Mouse (Mus musculus): Measurements from ENCODE around the gene Oxct1. TPM values are rescaled to one million over a fixed set of nuclear protein-coding genes. Genes with fewer than 3 reads are reported as not detected.

Oxct1 gene
- polyA plus RNA-seq, 1 experiment from 2014 or later, result 25.7 TPM

DNA sequence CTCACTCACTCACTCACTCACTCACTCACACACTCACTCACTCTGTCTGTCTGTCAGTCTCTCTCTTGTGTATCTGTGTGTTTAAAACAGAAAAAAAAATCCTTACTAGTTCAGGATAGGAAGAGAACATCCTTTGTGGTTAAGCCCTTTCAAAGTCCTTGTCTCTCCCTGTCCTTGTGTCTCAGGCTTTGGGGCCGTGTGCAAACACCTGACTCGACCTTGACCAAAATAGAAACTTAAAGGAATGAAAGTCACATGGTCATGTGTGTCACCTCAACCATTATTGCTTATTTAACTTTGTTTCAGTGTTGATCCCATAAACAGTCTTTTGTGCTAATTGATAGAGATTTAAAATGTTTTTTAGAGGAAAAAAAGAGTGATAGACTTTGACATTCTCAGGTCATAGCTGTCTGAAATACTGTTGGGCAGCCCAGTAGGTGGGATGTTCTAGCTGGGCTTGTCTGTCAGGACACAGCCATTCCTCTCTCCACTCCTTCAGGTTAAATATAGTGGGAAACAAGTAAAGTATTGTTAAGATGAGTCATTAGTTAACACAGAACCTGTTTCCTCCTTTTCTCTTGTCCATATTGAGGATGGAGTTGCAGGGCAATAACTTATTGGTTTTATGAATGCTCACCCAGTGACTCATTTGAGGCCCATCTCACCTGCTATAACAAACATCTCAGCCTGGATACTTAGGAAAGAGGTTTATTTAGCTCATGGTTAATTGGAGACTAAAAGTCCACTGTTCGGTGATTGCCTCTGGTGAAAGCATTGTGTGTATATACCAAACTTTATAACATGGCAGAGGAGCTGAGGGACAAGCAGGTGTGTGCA is 7.2 kb downstream of the Oxct1 start:
- ATAC-seq (ENCODE audit: insufficient read depth), result no peak
- Histone ChIP-seq H3K4me3 (replicated peaks) (no peak overlapping the region), H3K4me1 (replicated peaks) (no peaks in the 10 kb centered on the region), H3K27ac (replicated peaks) (no peak overlapping the region), H3K36me3 (replicated peaks) (0 out of 2 replicates have a peak, but pooled peaks cover 2% of the 10 kb centered on the region), H3K9me3 (replicated peaks) (no peaks in the 10 kb centered on the region), H3K4me2 (no peak overlapping the region), H3K27me3 (no peaks in the 10 kb centered on the region), H3K9ac (no peak overlapping the region)
- WGBS (ENCODE audit: insufficient replicate concordance), result 48% methylated on average over 3 of the region's 3 CpGs

DNA sequence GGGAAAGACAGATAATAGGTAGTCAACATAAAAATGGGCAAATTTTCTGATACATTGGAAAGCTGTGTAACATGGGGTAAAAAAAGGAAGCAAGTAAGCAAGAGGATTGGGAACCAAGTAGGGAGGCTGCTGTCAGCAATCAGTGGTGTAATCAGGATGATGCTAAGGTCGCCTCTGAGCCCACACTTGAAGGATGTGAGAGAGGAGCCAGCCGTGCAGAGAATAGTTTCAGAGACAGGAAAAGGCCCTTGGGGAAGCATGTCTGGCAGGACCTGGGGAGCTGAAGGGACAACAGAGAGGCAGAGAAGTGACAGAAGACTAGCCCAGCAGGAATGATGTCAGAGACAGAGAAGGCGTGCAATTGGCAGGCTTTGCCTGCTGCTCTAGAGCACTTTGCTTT is 16.2 kb downstream of the Oxct1 start:
- no peaks in the 10 kb centered on the region for H3K27me3 ChIP-seq
- H3K4me3 ChIP-seq (replicated peaks), result no peak overlapping the region
- H3K4me1 ChIP-seq (replicated peaks), result peaks cover 4% of the 10 kb centered on the region; the same call in 1 of the 2 replicates
- no peak overlapping the region for H3K27ac ChIP-seq (replicated peaks)
- no peak overlapping the region for H3K4me2 ChIP-seq
- H3K36me3 ChIP-seq (replicated peaks), result 0 out of 2 replicates have a peak, but pooled peaks cover 2% of the 10 kb centered on the region
- no peaks in the 10 kb centered on the region for H3K9me3 ChIP-seq (replicated peaks)
- no peak for ATAC-seq (ENCODE audit: insufficient read depth)
- no peak overlapping the region for H3K9ac ChIP-seq
- WGBS (ENCODE audit: insufficient replicate concordance), result 40% methylated on average over 3 of the region's 3 CpGs

DNA sequence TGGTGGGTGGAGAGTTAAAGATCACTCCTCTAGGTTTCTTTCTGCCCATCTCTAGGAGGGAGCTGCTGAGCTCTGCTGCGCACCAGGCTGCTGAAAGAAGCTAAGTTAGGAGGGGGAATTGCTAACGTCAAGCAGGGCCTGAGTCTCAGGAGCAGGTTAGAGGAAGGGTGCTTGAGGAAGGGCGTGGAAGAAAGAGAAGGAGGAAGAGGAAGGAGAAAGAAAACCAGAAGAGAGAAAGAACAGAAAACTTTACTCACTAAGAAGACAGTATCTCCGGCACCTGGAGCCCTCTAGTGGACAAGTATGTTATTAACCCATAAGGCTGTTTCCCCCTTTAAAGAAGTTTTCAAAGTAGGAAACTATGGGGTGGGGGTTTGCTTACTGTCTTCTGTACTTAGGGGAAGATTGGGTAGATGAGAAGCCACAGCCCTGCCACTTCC is 16.9 kb downstream of the Oxct1 start:
- no peak overlapping the region for H3K9ac ChIP-seq
- H3K4me2 ChIP-seq, result peak overlapping the region; percentile 29; the same call in 1 of the 2 replicates
- 18% methylated on average over 4 of the region's 4 CpGs for WGBS (ENCODE audit: insufficient replicate concordance)
- H3K27ac ChIP-seq (replicated peaks), result no peak overlapping the region
- H3K4me3 ChIP-seq (replicated peaks), result no peak overlapping the region
- H3K4me1 ChIP-seq (replicated peaks), result peaks cover 4% of the 10 kb centered on the region; the same call in 1 of the 2 replicates
- no peaks in the 10 kb centered on the region for H3K27me3 ChIP-seq
- H3K36me3 ChIP-seq (replicated peaks), result no peaks in the 10 kb centered on the region
- H3K9me3 ChIP-seq (replicated peaks), result no peaks in the 10 kb centered on the region
- ATAC-seq (ENCODE audit: insufficient read depth), result no peak

DNA sequence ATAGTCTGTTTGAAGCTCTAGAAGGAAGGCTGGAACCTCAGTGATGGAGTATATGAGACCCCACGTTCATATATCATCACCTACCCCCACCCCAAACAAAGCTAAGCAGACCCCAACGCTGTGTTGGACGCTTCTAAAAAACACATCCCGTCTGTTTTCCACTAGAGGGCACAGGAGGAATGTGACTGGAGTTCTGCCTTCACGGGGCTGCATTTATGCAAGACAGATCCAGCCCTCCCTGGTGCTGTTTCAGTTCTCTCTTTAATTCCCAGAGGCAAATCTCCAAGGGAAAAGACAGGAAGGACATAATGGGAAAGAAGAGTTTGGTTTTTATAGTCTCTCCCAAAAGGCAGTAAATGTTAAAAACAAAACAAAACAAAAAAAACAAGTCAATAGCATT is 30.4 kb downstream of the Oxct1 start:
- no peak overlapping the region for H3K4me3 ChIP-seq (replicated peaks)
- H3K27ac ChIP-seq (replicated peaks), result no peak overlapping the region
- no peaks in the 10 kb centered on the region for H3K9me3 ChIP-seq (replicated peaks)
- WGBS (ENCODE audit: insufficient replicate concordance), result 47% methylated on average over 5 of the region's 5 CpGs
- no peaks in the 10 kb centered on the region for H3K36me3 ChIP-seq (replicated peaks)
- H3K4me2 ChIP-seq, result no peak overlapping the region
- no peak overlapping the region for H3K9ac ChIP-seq
- ATAC-seq (ENCODE audit: insufficient read depth), result no peak
- H3K4me1 ChIP-seq (replicated peaks), result no peaks in the 10 kb centered on the region
- no peaks in the 10 kb centered on the region for H3K27me3 ChIP-seq

DNA sequence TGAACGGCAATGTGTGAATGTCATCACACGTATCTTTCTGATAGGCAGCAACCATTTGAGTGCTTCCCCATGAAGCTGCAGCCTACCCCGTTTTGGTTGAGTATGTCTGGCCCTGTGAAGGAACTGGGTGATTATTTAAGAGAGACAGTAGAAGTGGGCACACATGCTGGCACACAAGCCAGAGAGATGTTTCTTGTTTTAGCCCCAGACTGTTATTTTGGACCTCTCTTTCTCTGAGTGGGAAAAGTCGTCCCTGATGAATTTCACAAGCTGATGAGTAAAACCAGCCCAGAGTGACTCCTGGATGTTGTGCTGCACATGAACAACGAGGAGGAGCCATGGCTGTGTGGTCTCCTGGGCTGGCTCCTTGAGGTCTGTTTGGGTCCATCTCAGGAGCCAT is 37.4 kb downstream of the Oxct1 start:
- Histone ChIP-seq H3K9ac (no peak overlapping the region), H3K27ac (replicated peaks) (no peak overlapping the region), H3K27me3 (no peaks in the 10 kb centered on the region), H3K36me3 (replicated peaks) (no peaks in the 10 kb centered on the region), H3K4me1 (replicated peaks) (no peaks in the 10 kb centered on the region), H3K9me3 (replicated peaks) (no peaks in the 10 kb centered on the region), H3K4me2 (no peak overlapping the region), H3K4me3 (replicated peaks) (no peak overlapping the region)
- WGBS (ENCODE audit: insufficient replicate concordance), result 59% methylated on average over 5 of the region's 5 CpGs
- ATAC-seq (ENCODE audit: insufficient read depth), result no peak

DNA sequence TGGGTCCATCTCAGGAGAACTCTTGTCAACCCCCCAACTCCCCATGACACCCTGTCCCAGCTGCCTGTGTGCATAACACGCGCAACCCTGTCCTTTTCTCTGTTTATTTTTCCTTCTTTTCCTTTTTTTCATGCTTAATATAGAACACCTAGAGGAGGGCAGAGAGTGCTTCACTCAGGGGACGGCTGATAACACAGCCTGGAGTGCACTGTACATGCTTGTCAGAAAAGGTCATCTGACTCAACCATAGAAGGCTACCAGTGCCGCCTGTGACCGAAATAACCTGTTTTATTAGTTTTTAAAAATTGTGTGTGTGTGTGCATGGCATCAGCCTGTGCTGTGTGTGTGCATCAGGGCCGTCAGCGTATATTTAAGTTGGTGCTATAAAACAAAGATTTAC is 37.8 kb downstream of the Oxct1 start:
- ATAC-seq (ENCODE audit: insufficient read depth), result no peak
- 76% methylated on average over 7 of the region's 7 CpGs for WGBS (ENCODE audit: insufficient replicate concordance)
- no peak overlapping the region for H3K27ac ChIP-seq (replicated peaks)
- no peak overlapping the region for H3K4me2 ChIP-seq
- no peaks in the 10 kb centered on the region for H3K36me3 ChIP-seq (replicated peaks)
- H3K4me3 ChIP-seq (replicated peaks), result no peak overlapping the region
- no peak overlapping the region for H3K9ac ChIP-seq
- H3K27me3 ChIP-seq, result no peaks in the 10 kb centered on the region
- H3K9me3 ChIP-seq (replicated peaks), result no peaks in the 10 kb centered on the region
- no peaks in the 10 kb centered on the region for H3K4me1 ChIP-seq (replicated peaks)

DNA sequence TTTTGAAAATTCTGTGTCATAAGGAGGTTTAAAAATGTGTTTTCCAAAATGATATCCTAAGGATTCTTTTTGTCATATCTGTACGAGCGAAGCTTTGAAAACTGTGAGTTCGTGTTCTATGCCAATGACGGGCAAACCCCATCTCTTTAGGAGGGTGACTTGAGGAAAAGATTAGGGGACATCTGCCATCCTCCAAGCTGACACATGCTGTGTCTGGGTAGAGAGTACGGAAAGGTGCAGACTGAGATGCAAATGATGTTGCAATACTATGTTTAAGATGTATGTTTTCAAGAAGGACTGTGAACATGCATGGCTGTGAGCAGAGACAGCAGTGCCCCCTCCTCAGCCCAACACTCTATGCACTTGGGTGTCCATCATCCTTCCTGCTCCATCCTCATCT is 38.5 kb downstream of the Oxct1 start:
- Histone ChIP-seq H3K9me3 (replicated peaks) (no peaks in the 10 kb centered on the region), H3K4me2 (no peak overlapping the region), H3K27ac (replicated peaks) (no peak overlapping the region), H3K36me3 (replicated peaks) (no peaks in the 10 kb centered on the region), H3K9ac (no peak overlapping the region), H3K4me1 (replicated peaks) (no peaks in the 10 kb centered on the region), H3K27me3 (no peaks in the 10 kb centered on the region), H3K4me3 (replicated peaks) (no peak overlapping the region)
- WGBS (ENCODE audit: insufficient replicate concordance), result 79% methylated on average over 5 of the region's 5 CpGs
- ATAC-seq (ENCODE audit: insufficient read depth), result no peak

DNA sequence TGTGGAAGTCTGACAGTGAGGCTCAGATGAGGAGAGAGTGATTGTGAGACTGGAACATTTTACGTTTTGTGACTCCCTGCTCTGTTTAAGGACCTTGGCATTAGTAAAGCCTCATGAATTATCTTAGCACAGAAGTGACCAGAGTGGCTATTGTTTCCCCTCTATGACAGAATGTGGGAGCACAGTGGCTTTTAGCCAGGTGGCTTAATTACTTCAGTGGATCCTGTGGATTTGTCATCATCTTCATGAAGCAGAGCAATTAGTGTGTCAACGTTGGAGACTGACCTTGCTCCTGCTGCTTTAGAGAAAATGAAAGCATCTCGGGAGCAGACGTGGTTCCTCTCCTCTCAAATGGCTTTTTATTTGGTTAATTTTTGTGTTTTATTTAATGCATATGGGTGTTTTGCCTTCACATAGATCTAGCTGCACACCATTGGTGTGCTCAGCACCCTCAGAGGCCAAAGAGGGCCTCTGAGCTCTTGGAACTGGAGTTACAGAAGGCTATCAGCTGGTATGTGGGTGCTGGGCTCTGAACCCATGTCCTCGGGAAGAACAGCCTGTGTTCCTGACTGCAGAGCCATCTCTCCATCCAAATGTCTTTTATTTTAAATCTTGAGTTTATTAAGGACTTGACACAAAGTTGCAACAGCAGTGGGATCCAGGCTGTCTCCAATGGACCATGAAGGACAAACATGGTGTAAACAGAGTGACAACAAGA is 41.2 kb downstream of the Oxct1 start:
- no peak overlapping the region for H3K4me2 ChIP-seq
- 64% methylated on average over 5 of the region's 5 CpGs for WGBS (ENCODE audit: insufficient replicate concordance)

DNA sequence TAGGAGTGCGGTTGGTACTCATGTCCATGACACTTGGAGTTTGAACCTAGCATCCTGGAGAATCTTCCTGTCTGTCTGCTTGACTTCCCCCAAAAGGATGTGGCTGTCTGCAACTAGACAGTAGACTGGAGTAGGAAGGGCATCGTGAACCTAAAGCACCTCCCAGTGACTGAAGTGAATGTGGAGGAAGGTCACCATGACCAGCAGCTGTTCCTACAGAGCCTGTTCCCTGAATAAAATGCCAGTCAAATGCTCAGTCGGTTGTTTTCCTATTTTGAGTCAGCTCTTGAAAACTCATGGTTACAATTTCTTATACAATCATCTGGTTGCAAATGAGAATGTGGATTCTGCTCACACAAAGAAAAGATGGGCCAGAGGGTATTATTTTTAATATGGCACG is 51.8 kb downstream of the Oxct1 start:
- Histone ChIP-seq H3K4me3 (replicated peaks) (no peak overlapping the region), H3K4me2 (no peak overlapping the region), H3K4me1 (replicated peaks) (no peaks in the 10 kb centered on the region), H3K27ac (replicated peaks) (no peak overlapping the region), H3K27me3 (no peaks in the 10 kb centered on the region), H3K9me3 (replicated peaks) (no peaks in the 10 kb centered on the region), H3K36me3 (replicated peaks) (no peaks in the 10 kb centered on the region), H3K9ac (no peak overlapping the region)
- ATAC-seq (ENCODE audit: insufficient read depth), result no peak
- WGBS (ENCODE audit: insufficient replicate concordance), result 70% methylated on average over 4 of the region's 4 CpGs

More for the DNA sequence above, 41.2 kb downstream of the Oxct1 start:
- Histone ChIP-seq H3K27me3 (no peaks in the 10 kb centered on the region), H3K36me3 (replicated peaks) (no peaks in the 10 kb centered on the region), H3K9me3 (replicated peaks) (no peaks in the 10 kb centered on the region), H3K9ac (no peak overlapping the region), H3K4me3 (replicated peaks) (no peak overlapping the region), H3K27ac (replicated peaks) (no peak overlapping the region), H3K4me1 (replicated peaks) (no peaks in the 10 kb centered on the region)
- no peak for ATAC-seq (ENCODE audit: insufficient read depth)

DNA sequence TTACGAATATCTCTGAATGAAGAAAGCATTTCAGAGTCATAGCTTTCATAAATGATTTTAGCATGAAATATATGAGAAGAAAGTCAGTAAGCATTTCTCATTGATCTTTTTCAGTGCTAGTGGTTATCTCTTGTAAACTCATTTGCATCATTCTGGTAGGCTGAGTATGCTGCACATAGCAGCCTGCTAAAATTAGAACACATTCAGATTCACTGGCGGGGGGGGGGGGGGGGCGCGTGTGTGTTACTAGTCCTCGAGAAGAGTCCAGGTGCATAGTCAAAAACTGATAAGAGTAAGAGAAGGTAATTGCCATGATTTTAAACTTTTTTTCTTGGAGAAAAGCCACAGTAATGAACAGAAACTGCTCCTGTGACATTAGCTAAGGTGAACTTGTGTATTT is 52.6 kb downstream of the Oxct1 start:
- no peaks in the 10 kb centered on the region for H3K36me3 ChIP-seq (replicated peaks)
- H3K4me1 ChIP-seq (replicated peaks), result no peaks in the 10 kb centered on the region
- H3K4me3 ChIP-seq (replicated peaks), result no peak overlapping the region
- no peak overlapping the region for H3K4me2 ChIP-seq
- no peaks in the 10 kb centered on the region for H3K27me3 ChIP-seq
- no peaks in the 10 kb centered on the region for H3K9me3 ChIP-seq (replicated peaks)
- 70% methylated on average over 5 of the region's 5 CpGs for WGBS (ENCODE audit: insufficient replicate concordance)
- no peak overlapping the region for H3K27ac ChIP-seq (replicated peaks)
- ATAC-seq (ENCODE audit: insufficient read depth), result no peak
- no peak overlapping the region for H3K9ac ChIP-seq

DNA sequence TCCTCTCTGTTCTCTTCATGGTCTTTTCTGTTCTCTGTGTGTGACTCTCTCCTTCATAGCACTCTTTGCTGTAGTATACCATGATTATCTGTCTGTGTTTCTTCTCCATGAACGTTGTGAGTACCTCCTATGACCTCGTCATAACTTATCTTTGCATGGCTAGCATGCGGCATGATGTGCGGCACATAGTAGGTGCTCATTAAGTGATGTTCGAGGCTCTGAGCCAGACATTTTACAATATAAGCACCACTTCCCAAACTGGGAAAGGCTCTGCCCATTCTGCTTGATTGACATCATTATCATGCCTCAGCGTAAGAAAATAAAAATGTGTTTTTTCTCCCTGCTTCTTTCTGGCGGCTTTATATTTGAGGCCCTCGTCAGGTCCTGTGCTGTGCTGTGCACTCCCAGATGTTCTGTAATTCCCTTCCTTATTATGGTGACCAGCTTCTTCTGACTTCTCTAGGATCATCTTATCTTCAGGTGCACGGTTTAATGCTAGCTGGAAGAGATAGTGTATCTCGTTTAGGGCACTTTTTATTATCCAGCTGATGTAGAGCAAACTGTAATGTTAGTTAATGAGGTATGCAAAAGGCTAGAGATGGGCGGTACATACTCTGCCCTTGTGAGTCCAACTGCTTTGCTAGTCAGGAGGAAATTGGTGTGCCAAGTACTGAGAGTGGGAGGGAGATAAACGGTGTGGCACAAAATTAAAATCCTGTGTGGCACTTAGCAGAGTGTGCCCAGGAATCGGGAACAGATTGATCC is 53.4 kb downstream of the Oxct1 start:
- Histone ChIP-seq H3K9me3 (replicated peaks) (no peaks in the 10 kb centered on the region), H3K4me2 (no peak overlapping the region), H3K36me3 (replicated peaks) (no peaks in the 10 kb centered on the region), H3K27ac (replicated peaks) (no peak overlapping the region), H3K4me1 (replicated peaks) (no peaks in the 10 kb centered on the region), H3K27me3 (no peaks in the 10 kb centered on the region), H3K9ac (no peak overlapping the region), H3K4me3 (replicated peaks) (no peak overlapping the region)
- WGBS (ENCODE audit: insufficient replicate concordance), result 74% methylated on average over 13 of the region's 13 CpGs
- ATAC-seq (ENCODE audit: insufficient read depth), result no peak

Measured in liver, embryonic 15.5 days (tissue).